Mouse (Mus musculus): Measurements from ENCODE around the gene Iqcc.

GRCm38 (mm10) chr4:129622120-129622802, 3.4 kb upstream of the Iqcc start:
- TF ChIP-seq CTCF (IDR thresholded peaks at IDR 0.05; ENCODE audit: borderline replicate concordance, control insufficient read depth, extremely low read depth, insufficient read depth, low read length, poor library complexity) (no peak), POLR2A (IDR thresholded peaks at IDR 0.05; ENCODE audit: control insufficient read depth, extremely low read depth, insufficient read depth, low read length, poor library complexity) (no peak)

Data from thymus, adult 2 months (tissue).